ENCODE assay signal across 10 mouse cellular contexts in the genomic region with DNA sequence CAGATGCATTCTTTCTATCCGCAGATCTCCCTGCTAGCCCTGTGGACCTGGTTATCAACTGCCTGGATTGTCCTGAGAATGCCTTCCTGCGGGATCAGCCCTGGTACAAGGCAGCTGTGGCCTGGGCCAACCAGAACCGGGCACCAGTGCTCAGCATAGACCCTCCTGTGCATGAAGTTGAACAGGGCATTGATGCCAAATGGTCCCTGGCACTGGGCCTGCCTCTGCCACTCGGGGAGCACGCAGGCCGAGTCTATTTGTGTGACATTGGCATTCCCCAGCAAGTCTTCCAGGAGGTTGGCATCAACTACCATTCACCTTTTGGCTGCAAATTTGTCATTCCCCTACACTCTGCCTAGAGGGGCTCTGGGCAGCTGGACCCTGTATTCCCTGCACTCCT. TPM values are rescaled to one million over a fixed set of nuclear protein-coding genes. Genes with fewer than 3 reads are reported as not detected.
A peak's percentile ranks its signal among the peaks of the same experiment; 100 is the strongest.
DNase-seq lines count a peak whose midpoint lies in the region; ATAC-seq lines count a peak whose summit lies in the region.
"Had no signal": no experiment of that assay in that cellular context is flagged by ENCODE, and none has a peak within 500 bp of the region (broad histone marks: within the 10 kb centered on the region; RNA-seq: fewer than 3 reads in every experiment).

No protein-coding gene starts in this region.

- peak; percentile 43 for DNase-seq in forebrain, embryonic 11.5 days (ENCODE audit: low spot score)
- no peak for DNase-seq in forebrain, embryonic 10.5 days (ENCODE audit: extremely low spot score, low spot score)
- DNase-seq in kidney, adult 11 months: peak; percentile 53
- DNase-seq in right cerebral cortex, postnatal 10 days (ENCODE audit: low spot score in 2 of 2): peak; percentile 55 to 71
- DNase-seq in right cerebral cortex, postnatal 14 days: no peak
- DNase-seq in induced T-regulatory cell, adult 2 months (ENCODE audit: low read depth): peak; percentile 1
- DNase-seq in urinary bladder, postnatal 36 days (ENCODE audit: low spot score in 2 of 2): no peak
- DNase-seq: liver had no signal

- no peak overlapping the region for H3K27ac ChIP-seq in forebrain, embryonic 11.5 days (ENCODE audit: low read depth, low read length)
- no peak overlapping the region for H3K27ac ChIP-seq in forebrain, embryonic 10.5 days
- no peak overlapping the region for H3K27ac ChIP-seq in kidney, embryonic 14.5 days (ENCODE audit: low read depth, low read length)
- H3K27ac ChIP-seq: hindbrain, embryonic 10.5 days had no signal

- H3K9me3 ChIP-seq in forebrain, embryonic 11.5 days (ENCODE audit: control insufficient read depth, low read length): no peaks in the 10 kb centered on the region
- H3K9me3 ChIP-seq in forebrain, embryonic 10.5 days: no peaks in the 10 kb centered on the region
- no peaks in the 10 kb centered on the region for H3K9me3 ChIP-seq in kidney, embryonic 14.5 days (ENCODE audit: control insufficient read depth, low read length)
- H3K9me3 ChIP-seq: hindbrain, embryonic 10.5 days had no signal

- no peak overlapping the region for H3K9ac ChIP-seq in forebrain, embryonic 11.5 days (ENCODE audit: low read length)
- H3K9ac ChIP-seq in kidney, embryonic 14.5 days (ENCODE audit: low read depth, low read length): no peak overlapping the region

- H3K4me3 ChIP-seq in forebrain, embryonic 11.5 days (ENCODE audit: low read depth, low read length): no peak overlapping the region
- H3K4me3 ChIP-seq in forebrain, embryonic 10.5 days: no peak overlapping the region
- no peak overlapping the region for H3K4me3 ChIP-seq in kidney, embryonic 14.5 days (ENCODE audit: low read length)
- H3K4me3 ChIP-seq: hindbrain, embryonic 10.5 days had no signal

- 93% methylated on average over 6 of the region's 6 CpGs for WGBS in forebrain, embryonic 11.5 days
- 96% methylated on average over 6 of the region's 6 CpGs for WGBS in forebrain, embryonic 10.5 days
- WGBS in kidney, embryonic 14.5 days: 91% methylated on average over 6 of the region's 6 CpGs

- H3K27me3 ChIP-seq in forebrain, embryonic 11.5 days (ENCODE audit: control insufficient read depth, insufficient read depth, low read length): no peaks in the 10 kb centered on the region
- no peaks in the 10 kb centered on the region for H3K27me3 ChIP-seq in forebrain, embryonic 10.5 days (ENCODE audit: poor library complexity, severe bottlenecking)
- no peaks in the 10 kb centered on the region for H3K27me3 ChIP-seq in kidney, embryonic 14.5 days (ENCODE audit: control insufficient read depth, insufficient read depth, low read length)

- H3K4me2 ChIP-seq in forebrain, embryonic 11.5 days (ENCODE audit: low read depth, low read length, severe bottlenecking): no peak overlapping the region
- H3K4me2 ChIP-seq in kidney, embryonic 14.5 days (replicated peaks; ENCODE audit: low read depth, low read length): no peak overlapping the region

- H3K4me1 ChIP-seq in forebrain, embryonic 11.5 days (replicated peaks; ENCODE audit: control insufficient read depth, insufficient read depth, low read length): no peaks in the 10 kb centered on the region
- H3K4me1 ChIP-seq in forebrain, embryonic 10.5 days: no peaks in the 10 kb centered on the region
- no peaks in the 10 kb centered on the region for H3K4me1 ChIP-seq in kidney, embryonic 14.5 days (ENCODE audit: control insufficient read depth, insufficient read depth, low read length)
- H3K4me1 ChIP-seq: hindbrain, embryonic 10.5 days had no signal

- H3K36me3 ChIP-seq in forebrain, embryonic 11.5 days (ENCODE audit: control insufficient read depth, insufficient read depth, low read length): peaks cover 15% of the 10 kb centered on the region; the same call in 1 of the 2 replicates
- H3K36me3 ChIP-seq in forebrain, embryonic 10.5 days (replicated peaks): peaks cover 96% of the 10 kb centered on the region
- H3K36me3 ChIP-seq in kidney, embryonic 14.5 days (ENCODE audit: control insufficient read depth, insufficient read depth, low read length): peaks cover 87% of the 10 kb centered on the region

- ATAC-seq in forebrain, embryonic 11.5 days (replicated peaks; ENCODE audit: low FRiP score): no peak
- ATAC-seq in kidney, embryonic 14.5 days (ENCODE audit: low FRiP score, low TSS enrichment): no peak

RNA-seq across cellular contexts. Expression of gene Clk3, which starts 17.5 kb away (rescaled TPM):
- 91.5 and 102 TPM in 2 replicates for polyA plus RNA-seq in forebrain, embryonic 11.5 days (2014; fragmentation: Nextera tagmentation; extraction: Ambion mirVana)
- polyA plus RNA-seq in forebrain, embryonic 10.5 days (2016; fragmentation: Nextera tagmentation; extraction: Ambion mirVana): 92.5 and 95.1 TPM in 2 replicates
- 61.0 and 69.3 TPM in 2 replicates for polyA plus RNA-seq in kidney, embryonic 14.5 days (2014; fragmentation: Nextera tagmentation; extraction: Ambion mirVana)

RNA-seq across cellular contexts. Expression of gene Edc3, which starts 39.8 kb away (rescaled TPM):
- 25.1 and 27.4 TPM in 2 replicates for polyA plus RNA-seq in forebrain, embryonic 11.5 days (2014; fragmentation: Nextera tagmentation; extraction: Ambion mirVana)
- polyA plus RNA-seq in forebrain, embryonic 10.5 days (2016; fragmentation: Nextera tagmentation; extraction: Ambion mirVana): 42.8 and 43.9 TPM in 2 replicates
- 20.7 and 24.1 TPM in 2 replicates for polyA plus RNA-seq in kidney, embryonic 14.5 days (2014; fragmentation: Nextera tagmentation; extraction: Ambion mirVana)

Comparison
In these comparisons a context has a peak if more than half of its experiments do, and no peak if none do; other contexts are left out.
1. DNase-seq: peak in forebrain, embryonic 11.5 days (single experiment), kidney, adult 11 months (single experiment), right cerebral cortex, postnatal 10 days (2 of 2) and induced T-regulatory cell, adult 2 months (single experiment); none in forebrain, embryonic 10.5 days (single experiment), right cerebral cortex, postnatal 14 days (single experiment) and urinary bladder, postnatal 36 days (0 of 2).